Comparison of ENCODE assay signal across 8 mouse cellular contexts in genomic region chr8:120294982-120295870, GRCm38 (mm10).
DNase-seq lines count a peak whose midpoint lies in the region; ATAC-seq and TF ChIP-seq lines count a peak whose summit lies in the region.

No protein-coding gene starts in this region.

- H3K9ac ChIP-seq in hindbrain, embryonic 15.5 days: no peak overlapping the region; the same call in 1 of the 2 replicates

- H3K4me2 ChIP-seq in hindbrain, embryonic 15.5 days: no peak overlapping the region

- H3K27ac ChIP-seq in gastrocnemius, adult 2 months: peak overlapping the region; percentile 6; the same call in 1 of the 2 replicates
- H3K27ac ChIP-seq in hindbrain, embryonic 15.5 days (replicated peaks): peak overlapping the region; percentile 55

- TF ChIP-seq CTCF in gastrocnemius, adult 2 months (IDR thresholded peaks at IDR 0.05): no peak

- H3K27me3 ChIP-seq in hindbrain, embryonic 15.5 days: no peaks in the 10 kb centered on the region

- 25% methylated on average over 15 of the region's 17 CpGs for WGBS in hindbrain, embryonic 15.5 days

- no peak for DNase-seq in gastrocnemius, adult 2 months
- no peak for DNase-seq in gastrocnemius, adult 8-10 months (ENCODE audit: low spot score in 2 of 2)
- peak; percentile 88 for DNase-seq in MN1 (ENCODE audit: low spot score)
- peak; percentile 80 for DNase-seq in mesoderm, embryonic 11.5 days (ENCODE audit: low read depth, low spot score)
- DNase-seq in testis, postnatal 14 days (ENCODE audit: low spot score): no peak

- intact Hi-C loops in gastrocnemius, adult 2 months (cut with DNase I): no loop called here

- H3K36me3 ChIP-seq in hindbrain, embryonic 15.5 days: no peaks in the 10 kb centered on the region

- no peak overlapping the region for H3K4me3 ChIP-seq in gastrocnemius, adult 2 months
- H3K4me3 ChIP-seq in hindbrain, embryonic 15.5 days: no peak overlapping the region

- H3K4me1 ChIP-seq in hindbrain, embryonic 15.5 days (replicated peaks): peaks cover 93% of the 10 kb centered on the region

- no peaks in the 10 kb centered on the region for H3K9me3 ChIP-seq in hindbrain, embryonic 15.5 days

- no peak for ATAC-seq in hindbrain, embryonic 15.5 days (ENCODE audit: low FRiP score, low read depth)
- ATAC-seq in frontal cortex, adult (ENCODE audit: low TSS enrichment): no peak
- ATAC-seq in activated CD4-positive, CD25-positive, alpha-beta regulatory T cell, adult 4 months: no peak

Comparison
In these comparisons a context has a peak if more than half of its experiments do, and no peak if none do; other contexts are left out.
1. DNase-seq: peak in MN1 (single experiment) and mesoderm, embryonic 11.5 days (single experiment); none in gastrocnemius, adult 2 months (single experiment), gastrocnemius, adult 8-10 months (0 of 2) and testis, postnatal 14 days (single experiment).